Mouse (Mus musculus): ENCODE results near the gene Npas3.

DNA sequence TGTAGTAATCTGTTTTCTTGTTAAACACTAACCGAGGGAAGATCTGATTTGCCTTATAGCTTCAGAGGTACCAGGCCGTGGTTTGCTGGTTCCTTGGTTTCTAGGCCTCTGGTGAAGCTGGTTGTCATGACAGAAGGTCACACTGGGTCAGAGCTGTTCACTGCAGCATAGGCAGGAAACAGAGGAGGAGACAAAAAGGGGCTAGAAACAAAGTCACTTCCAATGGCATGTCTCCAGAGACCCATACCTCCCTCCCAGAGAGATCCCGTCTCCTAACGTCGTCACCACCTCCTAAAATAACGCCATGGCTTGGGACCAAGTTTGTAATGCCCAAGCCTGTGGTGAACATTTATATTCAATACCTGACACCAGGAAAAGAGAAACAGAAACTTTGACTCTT, 236.4 kb downstream of the Npas3 start:
- no peak for TF ChIP-seq CTCF (IDR thresholded peaks at IDR 0.05; ENCODE audit: control insufficient read depth, insufficient read depth, insufficient read length)
- no peak for TF ChIP-seq USF1 (IDR thresholded peaks at IDR 0.05; ENCODE audit: low read depth)
- TF ChIP-seq MAX (IDR thresholded peaks at IDR 0.05): no peak
- no peak for TF ChIP-seq MYOG (IDR thresholded peaks at IDR 0.05; ENCODE audit: control insufficient read depth, extremely low read depth, insufficient read length)

All from C2C12 (cell line).